Mouse (Mus musculus) ES-Bruce4 (cell line): ENCODE measurements around the gene Olfr804.

Source experiments
- CTCF ChIP-seq: IDR thresholded peaks from one replicate; pipeline ENCODE4 v1.8.1; 2011; ENCODE audit warnings: low read depth, low read length
- POLR2A ChIP-seq: IDR thresholded peaks from one replicate; pipeline ENCODE4 v1.8.1; 2011; ENCODE audit warnings: low read length; ENCODE audit not compliant: insufficient read depth

DNA sequence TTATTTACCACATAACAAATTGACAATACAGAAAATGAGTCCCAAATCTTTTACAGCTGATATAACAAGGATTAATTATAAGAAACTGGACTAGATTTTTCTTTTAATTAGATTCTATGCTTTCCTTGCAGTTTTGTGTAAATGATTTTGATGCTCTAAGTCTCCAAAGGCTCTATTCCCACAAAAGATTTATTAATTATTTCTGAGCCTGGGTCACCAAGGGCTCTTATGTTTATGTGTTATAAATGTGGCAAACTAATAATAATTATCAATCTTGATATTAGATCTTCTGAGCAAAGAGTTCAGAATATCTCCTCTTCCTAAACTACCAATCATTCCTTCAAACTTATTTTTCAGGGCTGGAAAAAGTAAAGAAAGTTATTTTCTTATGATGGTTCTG lies 45.6 kb upstream of the Olfr804 start, which contains the start of gene Olfr800:
- TF ChIP-seq POLR2A (no peak), CTCF (no peak)
